Mouse (Mus musculus) kidney, adult 11 months (tissue): ENCODE data around the gene Hebp1.

Source experiments
- DNase-seq: peaks from one replicate; pipeline ENCODE4 v3.0.0; 2022

The Hebp1 gene

GRCm38 (mm10) chr6:135196707-135197106 is 1.1 kb downstream of the Hebp1 start:
- DNase-seq = peak; percentile 31

GRCm38 (mm10) chr6:135194907-135195306 is 2.9 kb downstream of the Hebp1 start:
- DNase-seq = no peak

GRCm38 (mm10) chr6:135193733-135194132 is 4.1 kb downstream of the Hebp1 start:
- DNase-seq = no peak

GRCm38 (mm10) chr6:135192993-135193392 is 4.8 kb downstream of the Hebp1 start:
- no peak for DNase-seq

GRCm38 (mm10) chr6:135191906-135192305 is 5.9 kb downstream of the Hebp1 start:
- DNase-seq = no peak

- DNase-seq = no peak
These were observed 7.7 kb downstream of the Hebp1 start for GRCm38 (mm10) chr6:135190122-135190521.

GRCm38 (mm10) chr6:135188629-135189028 is 9.2 kb downstream of the Hebp1 start:
- DNase-seq = no peak

- no peak for DNase-seq
These were observed 10.5 kb downstream of the Hebp1 start for GRCm38 (mm10) chr6:135187076-135187917.

GRCm38 (mm10) chr6:135183961-135184360 is 13.9 kb downstream of the Hebp1 start:
- DNase-seq = peak; percentile 28

GRCm38 (mm10) chr6:135182925-135183324 is 14.9 kb downstream of the Hebp1 start:
- no peak for DNase-seq

GRCm38 (mm10) chr6:135178599-135178998 is 19.2 kb downstream of the Hebp1 start:
- DNase-seq = no peak

- DNase-seq = no peak
These were observed 20.6 kb downstream of the Hebp1 start for GRCm38 (mm10) chr6:135177271-135177670.

GRCm38 (mm10) chr6:135175014-135175413 is 22.8 kb downstream of the Hebp1 start:
- no peak for DNase-seq

GRCm38 (mm10) chr6:135171736-135172135 is 26.1 kb downstream of the Hebp1 start:
- no peak for DNase-seq

GRCm38 (mm10) chr6:135169246-135169645 is 28.6 kb downstream of the Hebp1 start:
- no peak for DNase-seq

- DNase-seq = no peak
These were observed 29.4 kb downstream of the Hebp1 start for GRCm38 (mm10) chr6:135168471-135168870.

- DNase-seq = peak; percentile 87
These were observed 30.2 kb downstream of the Hebp1 start for GRCm38 (mm10) chr6:135167380-135168311.

GRCm38 (mm10) chr6:135166712-135167111 is 31.1 kb downstream of the Hebp1 start:
- no peak for DNase-seq

GRCm38 (mm10) chr6:135166262-135166661 is 31.6 kb downstream of the Hebp1 start:
- DNase-seq = no peak

- no peak for DNase-seq
These were observed 32.1 kb downstream of the Hebp1 start for GRCm38 (mm10) chr6:135165706-135166105.

GRCm38 (mm10) chr6:135165191-135165590 is 32.6 kb downstream of the Hebp1 start:
- DNase-seq = peak; percentile 27

- DNase-seq = no peak
These were observed 35.0 kb downstream of the Hebp1 start for GRCm38 (mm10) chr6:135162861-135163260.

- DNase-seq = no peak
These were observed 35.5 kb downstream of the Hebp1 start for GRCm38 (mm10) chr6:135162311-135162710.

- no peak for DNase-seq
These were observed 36.5 kb downstream of the Hebp1 start for GRCm38 (mm10) chr6:135161356-135161755.
